Mouse (Mus musculus) embryonic facial prominence, embryonic 13.5 days (tissue): ENCODE results near the gene Slc19a1. TPM values are rescaled to one million over a fixed set of nuclear protein-coding genes. Genes with fewer than 3 reads are reported as not detected.

Experiments
- ATAC-seq: fragments of 200-750 bp; cut with Nextera tagmentation; 2 replicates; pipeline ENCODE4 v1.8.0; 2017; ENCODE audit warnings: low read depth; ENCODE audit not compliant: insufficient number of reproducible peaks, insufficient read depth, low FRiP score, low TSS enrichment
- H3K27ac ChIP-seq: fragments of 300-500 bp; sonication (generic); 2 replicates; pipeline ENCODE4 v1.5.1; 2015; ENCODE audit warnings: moderate library complexity, mild to moderate bottlenecking, inconsistent platforms
- H3K27me3 ChIP-seq: fragments of 300-500 bp; sonication (generic); 2 replicates; pipeline ENCODE4 v1.6.1; 2015; ENCODE audit warnings: mild to moderate bottlenecking, inconsistent platforms
- H3K36me3 ChIP-seq: fragments of 300-500 bp; sonication (generic); 2 replicates; pipeline ENCODE4 v1.6.1; 2015; ENCODE audit warnings: mild to moderate bottlenecking, inconsistent platforms
- H3K4me1 ChIP-seq: fragments of 300-500 bp; sonication (generic); 2 replicates; pipeline ENCODE4 v1.6.1; 2015; ENCODE audit warnings: inconsistent platforms
- H3K4me2 ChIP-seq: fragments of 300-500 bp; sonication (generic); 2 replicates; pipeline ENCODE4 v1.6.1; 2015; ENCODE audit warnings: moderate library complexity, mild to moderate bottlenecking, inconsistent platforms
- H3K4me3 ChIP-seq: fragments of 300-500 bp; sonication (generic); 2 replicates; pipeline ENCODE4 v1.5.1; 2015; ENCODE audit warnings: mild to moderate bottlenecking, inconsistent platforms
- H3K9ac ChIP-seq: fragments of 300-500 bp; sonication (generic); 2 replicates; pipeline ENCODE4 v1.6.1; 2015; ENCODE audit warnings: mild to moderate bottlenecking, inconsistent platforms
- H3K9me3 ChIP-seq: fragments of 300-500 bp; sonication (generic); 2 replicates; pipeline ENCODE4 v1.6.1; 2016; ENCODE audit warnings: inconsistent platforms
- whole genome bisulfite sequencing: fragments of 180-500 bp; shearing (Covaris S2); methylation state at CpG from one replicate; pipeline ENCODE4 v1.1.7; 2015; ENCODE audit warnings: mixed read lengths; 5-methylcytosine and 5-hydroxymethylcytosine counted together
- polyA plus RNA-seq: library from polyadenylated mRNA; unstranded; fragments of >200 nt; fragmentation: Nextera tagmentation; extraction: Ambion mirVana; gene quantifications from 2 replicates; pipeline ENCODE4 v1.2.1, GENCODE M21; 2015

The Slc19a1 gene
- polyA plus RNA-seq, 1 experiment from 2014 or later, result 32.6 TPM

DNA sequence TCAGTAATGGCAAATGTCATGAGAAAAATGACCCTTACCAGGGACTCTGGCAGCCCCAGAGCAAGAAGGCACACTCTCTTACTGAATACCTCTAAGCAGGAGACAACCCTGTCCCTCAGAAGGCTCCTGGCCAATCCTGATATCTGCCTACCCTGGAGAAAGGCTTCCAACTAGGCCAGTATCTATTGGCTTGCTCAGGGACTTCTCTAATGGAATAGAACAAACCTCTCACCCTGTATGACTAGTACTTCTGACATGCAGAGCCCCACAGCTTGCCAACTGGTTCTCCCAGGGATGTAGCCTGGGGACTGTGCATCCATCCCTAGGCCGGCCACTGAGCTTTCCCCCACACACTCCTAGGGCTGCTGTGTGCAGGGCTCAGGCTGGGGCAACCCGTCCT lies 66.6 kb downstream of the Slc19a1 start:
- no peaks in the 10 kb centered on the region for H3K9me3 ChIP-seq
- no peaks in the 10 kb centered on the region for H3K36me3 ChIP-seq
- ATAC-seq, result no peak
- no peaks in the 10 kb centered on the region for H3K4me1 ChIP-seq
- no peak overlapping the region for H3K4me2 ChIP-seq
- no peaks in the 10 kb centered on the region for H3K27me3 ChIP-seq
- H3K27ac ChIP-seq, result no peak overlapping the region
- H3K9ac ChIP-seq, result no peak overlapping the region
- H3K4me3 ChIP-seq, result no peak overlapping the region
- 79% methylated on average over 2 of the region's 2 CpGs for WGBS

DNA sequence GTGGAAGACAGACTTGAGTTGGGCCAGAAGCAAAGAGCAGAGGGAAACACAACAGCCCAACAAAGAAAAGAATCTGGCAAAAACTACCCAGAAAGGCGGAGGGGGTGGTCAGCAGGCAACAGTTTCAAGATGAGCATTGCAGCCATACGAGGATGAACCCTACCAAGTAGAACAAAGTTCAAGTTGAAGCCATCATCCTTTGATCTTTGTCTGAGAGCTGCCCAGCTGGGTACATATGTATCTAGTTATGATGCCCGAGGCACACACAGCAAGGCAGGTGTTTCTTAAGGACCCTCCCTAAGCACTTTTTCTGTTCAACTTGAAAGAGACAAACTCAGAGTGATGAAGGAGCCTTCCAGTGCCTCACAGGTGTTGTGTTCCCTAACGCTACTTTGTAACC lies 67.7 kb downstream of the Slc19a1 start:
- H3K27ac ChIP-seq, result no peak overlapping the region
- 57% methylated on average over 4 of the region's 4 CpGs for WGBS

DNA sequence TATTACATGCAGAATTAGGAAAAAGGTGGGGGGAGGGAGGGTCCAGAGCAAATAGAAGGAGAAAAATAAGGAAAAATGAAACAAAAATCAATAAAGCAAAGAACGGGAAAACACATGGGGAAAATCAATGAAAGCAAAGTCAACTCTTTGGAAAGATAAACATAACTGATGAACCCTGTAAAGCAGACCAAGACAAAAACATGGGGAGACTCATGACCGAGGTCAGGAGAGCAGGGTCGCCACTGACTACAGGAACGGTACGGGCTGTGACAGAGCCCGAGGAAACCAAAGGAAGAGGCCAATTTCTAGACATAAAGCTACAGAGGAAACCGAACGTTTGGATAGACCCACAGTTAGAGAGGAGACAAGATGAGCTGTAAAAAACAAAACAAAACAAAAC lies 71.6 kb downstream of the Slc19a1 start:
- Histone ChIP-seq H3K4me2 (no peak overlapping the region), H3K9me3 (no peaks in the 10 kb centered on the region), H3K36me3 (no peaks in the 10 kb centered on the region), H3K9ac (no peak overlapping the region), H3K4me3 (no peak overlapping the region), H3K27ac (no peak overlapping the region), H3K4me1 (no peaks in the 10 kb centered on the region), H3K27me3 (no peaks in the 10 kb centered on the region)
- no peak for ATAC-seq
- 58% methylated on average over 8 of the region's 8 CpGs for WGBS

More for the DNA sequence above, 67.7 kb downstream of the Slc19a1 start:
- Histone ChIP-seq H3K9me3 (no peaks in the 10 kb centered on the region), H3K9ac (no peak overlapping the region), H3K4me3 (no peak overlapping the region), H3K4me1 (no peaks in the 10 kb centered on the region), H3K36me3 (no peaks in the 10 kb centered on the region), H3K4me2 (no peak overlapping the region), H3K27me3 (no peaks in the 10 kb centered on the region)
- no peak for ATAC-seq

DNA sequence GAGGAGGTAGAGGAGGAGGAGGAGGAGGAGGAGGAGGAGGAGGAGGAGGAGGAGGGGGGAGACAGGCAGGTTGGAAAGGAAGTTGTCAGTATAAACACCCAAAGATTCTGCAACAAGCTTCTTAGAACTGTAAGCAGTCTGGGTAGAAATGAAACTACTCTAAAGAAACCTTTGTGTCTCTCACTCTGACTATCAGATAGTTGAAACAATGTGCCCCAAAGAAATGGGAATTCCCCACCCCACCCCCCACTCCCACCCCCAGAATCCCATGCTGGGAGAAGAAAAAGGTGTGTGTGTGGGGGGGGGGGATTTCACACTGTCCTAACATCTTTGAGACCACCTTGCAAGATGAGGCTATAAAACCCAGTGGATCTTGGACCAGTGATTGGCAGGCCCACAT lies 72.3 kb downstream of the Slc19a1 start:
- Histone ChIP-seq H3K4me1 (no peaks in the 10 kb centered on the region), H3K9me3 (no peaks in the 10 kb centered on the region), H3K27me3 (no peaks in the 10 kb centered on the region), H3K9ac (no peak overlapping the region), H3K36me3 (no peaks in the 10 kb centered on the region), H3K4me2 (no peak overlapping the region), H3K27ac (no peak overlapping the region), H3K4me3 (no peak overlapping the region)
- ATAC-seq, result no peak

DNA sequence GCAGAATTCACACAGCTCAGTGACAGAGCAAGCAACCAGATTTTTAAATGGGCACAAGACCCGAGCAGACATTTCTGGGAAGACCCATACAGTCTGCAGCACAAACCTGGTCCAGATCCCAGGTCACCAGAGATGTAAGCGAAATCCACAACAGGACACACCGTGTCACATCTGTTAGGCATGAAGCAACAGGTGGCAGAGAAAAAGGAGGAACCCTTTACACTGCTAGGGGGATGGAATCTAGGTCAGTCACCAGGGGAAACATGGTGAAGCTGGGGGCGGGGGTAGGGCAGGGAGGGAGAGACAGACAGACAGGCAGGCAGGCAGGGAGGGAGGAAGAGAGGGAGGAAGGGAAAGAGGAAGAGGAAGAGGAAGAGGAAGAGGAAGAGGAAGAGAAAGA lies 76.1 kb downstream of the Slc19a1 start:
- H3K4me3 ChIP-seq, result no peak overlapping the region
- no peak overlapping the region for H3K9ac ChIP-seq
- no peaks in the 10 kb centered on the region for H3K36me3 ChIP-seq
- H3K27me3 ChIP-seq, result no peaks in the 10 kb centered on the region
- H3K27ac ChIP-seq, result no peak overlapping the region
- H3K9me3 ChIP-seq, result no peaks in the 10 kb centered on the region
- 64% methylated on average over 4 of the region's 4 CpGs for whole genome bisulfite sequencing
- H3K4me1 ChIP-seq, result peaks cover 14% of the 10 kb centered on the region
- H3K4me2 ChIP-seq, result no peak overlapping the region
- ATAC-seq, result no peak

DNA sequence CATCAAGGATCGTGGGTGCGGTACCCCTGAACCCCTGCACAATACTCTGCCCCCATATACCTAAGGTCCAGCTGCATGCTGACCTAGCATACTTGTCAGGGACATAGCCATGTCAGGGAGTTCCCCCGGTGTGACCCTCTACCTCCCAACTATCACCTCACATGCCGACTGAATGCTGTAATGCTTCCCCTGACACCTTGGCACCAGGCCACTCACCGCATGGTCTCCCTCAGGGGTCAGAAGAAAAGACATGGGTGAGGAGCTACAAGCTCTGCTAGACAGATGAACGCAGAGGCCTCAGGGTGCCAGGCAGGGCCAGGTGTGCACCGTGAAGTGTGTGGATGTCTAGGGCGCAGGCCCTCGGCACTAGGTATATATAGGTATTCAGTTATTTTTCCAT lies 78.0 kb downstream of the Slc19a1 start:
- 92% methylated on average over 9 of the region's 9 CpGs for WGBS
- H3K9ac ChIP-seq, result no peak overlapping the region
- no peak for ATAC-seq

More for the DNA sequence above, 78.0 kb downstream of the Slc19a1 start:
- Histone ChIP-seq H3K4me2 (no peak overlapping the region), H3K4me3 (no peak overlapping the region), H3K36me3 (no peaks in the 10 kb centered on the region), H3K9me3 (no peaks in the 10 kb centered on the region), H3K27me3 (no peaks in the 10 kb centered on the region), H3K4me1 (peaks cover 29% of the 10 kb centered on the region), H3K27ac (no peak overlapping the region)

Other genes starting within 250 kb of the Slc19a1 start
- gene Pcbp3, start 70.4 kb upstream of the Slc19a1 start, polyA plus RNA-seq, result 26.2 and 28.3 TPM in 2 replicates
- 83.9 and 86.3 TPM in 2 replicates for gene Col18a1, start 134.3 kb downstream of the Slc19a1 start, polyA plus RNA-seq
- 132 and 134 TPM in 2 replicates for gene Pofut2, start 227.0 kb downstream of the Slc19a1 start, polyA plus RNA-seq